Mouse (Mus musculus): ENCODE data around the gene Susd1. TPM values are rescaled to one million over a fixed set of nuclear protein-coding genes. Genes with fewer than 3 reads are reported as not detected.

Gene Susd1
- polyA plus RNA-seq, 1 experiment = 3.3 TPM

GRCm38 (mm10) chr4:59282699-59283487 is 155.5 kb downstream of the Susd1 start:
- Histone ChIP-seq H3K4me3 (replicated peaks) (no peak overlapping the region), H3K36me3 (replicated peaks; ENCODE audit: low read length) (no peaks in the 10 kb centered on the region), H3K27me3 (replicated peaks) (peaks cover 2% of the 10 kb centered on the region), H3K4me1 (peaks cover 45% of the 10 kb centered on the region), H3K9me3 (no peaks in the 10 kb centered on the region)
- TF ChIP-seq FLI1 (IDR thresholded peaks at IDR 0.05; ENCODE audit: low read length) (no peak), GATA1 (IDR thresholded peaks at IDR 0.05; ENCODE audit: borderline replicate concordance, low read length) (no peak)

DNA sequence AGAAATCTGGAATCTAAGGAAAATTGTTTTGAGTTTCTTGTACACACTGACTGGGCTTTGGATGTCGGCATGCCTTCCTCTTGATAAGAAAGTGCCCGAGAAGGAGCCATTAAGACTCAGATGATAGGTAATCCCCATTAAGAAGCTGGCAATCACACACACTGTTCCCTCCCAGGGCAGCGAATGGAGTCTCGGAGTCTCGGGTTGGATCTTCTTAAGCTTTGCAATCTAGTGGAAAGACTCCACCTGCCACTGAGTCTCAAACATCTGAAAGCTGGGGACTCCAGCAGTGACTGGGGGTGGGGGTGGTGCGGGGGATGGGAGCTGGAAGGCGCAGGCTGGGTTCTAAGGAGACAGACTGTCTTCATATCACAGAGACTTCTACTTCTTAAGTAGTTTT is 156.3 kb downstream of the Susd1 start:
- H3K4me1 ChIP-seq = peaks cover 44% of the 10 kb centered on the region
- no peaks in the 10 kb centered on the region for H3K9me3 ChIP-seq
- no peak for TF ChIP-seq FLI1 (IDR thresholded peaks at IDR 0.05; ENCODE audit: low read length)
- TF ChIP-seq GATA1 (IDR thresholded peaks at IDR 0.05; ENCODE audit: borderline replicate concordance, low read length) = no peak
- H3K4me3 ChIP-seq (replicated peaks) = no peak overlapping the region
- peaks cover 2% of the 10 kb centered on the region for H3K27me3 ChIP-seq (replicated peaks)
- H3K36me3 ChIP-seq (replicated peaks; ENCODE audit: low read length) = no peaks in the 10 kb centered on the region

GRCm38 (mm10) chr4:59280876-59281275 is 157.6 kb downstream of the Susd1 start:
- H3K4me3 ChIP-seq (replicated peaks) = no peak overlapping the region
- H3K27me3 ChIP-seq (replicated peaks) = peaks cover 2% of the 10 kb centered on the region
- peaks cover 50% of the 10 kb centered on the region for H3K4me1 ChIP-seq
- H3K36me3 ChIP-seq (replicated peaks; ENCODE audit: low read length) = no peaks in the 10 kb centered on the region
- TF ChIP-seq FLI1 (IDR thresholded peaks at IDR 0.05; ENCODE audit: low read length) = no peak
- no peak for TF ChIP-seq GATA1 (IDR thresholded peaks at IDR 0.05; ENCODE audit: borderline replicate concordance, low read length)
- no peaks in the 10 kb centered on the region for H3K9me3 ChIP-seq

- no peak for TF ChIP-seq FLI1 (IDR thresholded peaks at IDR 0.05; ENCODE audit: low read length)
- no peak for TF ChIP-seq GATA1 (IDR thresholded peaks at IDR 0.05; ENCODE audit: borderline replicate concordance, low read length)
- Histone ChIP-seq H3K36me3 (replicated peaks; ENCODE audit: low read length) (no peaks in the 10 kb centered on the region), H3K9me3 (no peaks in the 10 kb centered on the region), H3K4me1 (peaks cover 67% of the 10 kb centered on the region), H3K27me3 (replicated peaks) (no peaks in the 10 kb centered on the region), H3K4me3 (replicated peaks) (no peak overlapping the region)
These were observed 159.3 kb downstream of the Susd1 start for GRCm38 (mm10) chr4:59279111-59279510.

DNA sequence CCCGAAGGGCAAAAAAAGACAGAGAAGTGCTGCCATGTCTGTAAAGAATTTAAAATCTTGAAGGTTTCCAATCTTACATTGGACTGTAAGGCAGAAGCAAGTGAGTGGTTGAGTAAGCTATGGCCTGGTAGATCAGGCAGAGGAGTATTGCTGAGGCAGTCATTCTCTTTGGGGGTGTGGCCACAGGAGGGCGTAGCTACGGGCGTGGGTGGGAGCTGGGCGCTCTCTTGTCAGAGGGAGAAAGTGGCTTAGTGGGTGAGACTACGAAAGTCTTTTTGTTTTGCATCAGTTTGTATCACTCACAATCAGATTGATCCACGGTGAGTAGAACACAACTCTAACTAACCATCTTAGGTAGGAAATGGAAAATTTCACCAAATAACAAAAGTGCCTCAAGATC is 160.0 kb downstream of the Susd1 start:
- H3K27me3 ChIP-seq (replicated peaks) = no peaks in the 10 kb centered on the region
- H3K4me3 ChIP-seq (replicated peaks) = no peak overlapping the region
- H3K36me3 ChIP-seq (replicated peaks; ENCODE audit: low read length) = no peaks in the 10 kb centered on the region
- no peaks in the 10 kb centered on the region for H3K9me3 ChIP-seq
- peaks cover 69% of the 10 kb centered on the region for H3K4me1 ChIP-seq
- TF ChIP-seq GATA1 (IDR thresholded peaks at IDR 0.05; ENCODE audit: borderline replicate concordance, low read length) = no peak
- no peak for TF ChIP-seq FLI1 (IDR thresholded peaks at IDR 0.05; ENCODE audit: low read length)

- Histone ChIP-seq H3K4me3 (replicated peaks) (no peak overlapping the region), H3K27me3 (replicated peaks) (no peaks in the 10 kb centered on the region), H3K4me1 (peaks cover 67% of the 10 kb centered on the region), H3K36me3 (replicated peaks; ENCODE audit: low read length) (no peaks in the 10 kb centered on the region), H3K9me3 (no peaks in the 10 kb centered on the region)
- no peak for TF ChIP-seq FLI1 (IDR thresholded peaks at IDR 0.05; ENCODE audit: low read length)
- TF ChIP-seq GATA1 (IDR thresholded peaks at IDR 0.05; ENCODE audit: borderline replicate concordance, low read length) = no peak
These were observed 160.5 kb downstream of the Susd1 start for GRCm38 (mm10) chr4:59277958-59278357.

DNA sequence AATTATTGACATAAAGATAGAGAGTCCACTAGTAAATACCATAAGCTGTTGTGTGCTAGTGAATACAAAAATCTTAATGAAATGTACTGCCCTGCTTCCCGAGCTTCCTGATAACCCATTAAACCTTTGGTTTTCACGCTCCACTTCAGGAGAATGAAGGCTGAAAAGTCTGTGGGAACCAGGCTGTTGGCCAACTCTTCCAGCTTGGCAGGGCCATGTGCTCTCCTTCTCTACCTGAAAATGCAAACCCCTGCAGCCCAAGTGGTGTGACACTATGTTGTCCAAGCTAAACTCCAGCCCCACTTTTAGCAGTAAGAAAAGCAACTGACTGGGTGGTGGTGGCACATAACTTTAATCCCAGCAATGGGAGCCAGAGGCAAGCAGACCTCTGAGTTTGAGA is 162.5 kb downstream of the Susd1 start:
- peaks cover 55% of the 10 kb centered on the region for H3K4me1 ChIP-seq
- H3K9me3 ChIP-seq = no peaks in the 10 kb centered on the region
- H3K27me3 ChIP-seq (replicated peaks) = no peaks in the 10 kb centered on the region
- no peaks in the 10 kb centered on the region for H3K36me3 ChIP-seq (replicated peaks; ENCODE audit: low read length)
- H3K4me3 ChIP-seq (replicated peaks) = peak overlapping the region; percentile 42
- TF ChIP-seq GATA1 (IDR thresholded peaks at IDR 0.05; ENCODE audit: borderline replicate concordance, low read length) = no peak
- TF ChIP-seq FLI1 (IDR thresholded peaks at IDR 0.05; ENCODE audit: low read length) = no peak

- peak overlapping the region; percentile 71 for H3K4me3 ChIP-seq (replicated peaks)
- no peaks in the 10 kb centered on the region for H3K9me3 ChIP-seq
- H3K36me3 ChIP-seq (replicated peaks; ENCODE audit: low read length) = no peaks in the 10 kb centered on the region
- H3K4me1 ChIP-seq = peaks cover 51% of the 10 kb centered on the region
- TF ChIP-seq FLI1 (IDR thresholded peaks at IDR 0.05; ENCODE audit: low read length) (no peak), GATA1 (IDR thresholded peaks at IDR 0.05; ENCODE audit: borderline replicate concordance, low read length) (no peak)
- no peaks in the 10 kb centered on the region for H3K27me3 ChIP-seq (replicated peaks)
These were observed 162.9 kb downstream of the Susd1 start for GRCm38 (mm10) chr4:59275494-59275893.

GRCm38 (mm10) chr4:59274136-59274535 is 164.3 kb downstream of the Susd1 start:
- Histone ChIP-seq H3K9me3 (peaks cover 7% of the 10 kb centered on the region), H3K27me3 (replicated peaks) (no peaks in the 10 kb centered on the region), H3K36me3 (replicated peaks; ENCODE audit: low read length) (peaks cover 6% of the 10 kb centered on the region), H3K4me1 (peaks cover 43% of the 10 kb centered on the region), H3K4me3 (replicated peaks) (no peak overlapping the region)
- no peak for TF ChIP-seq FLI1 (IDR thresholded peaks at IDR 0.05; ENCODE audit: low read length)

GRCm38 (mm10) chr4:59273342-59273741 is 165.1 kb downstream of the Susd1 start:
- peaks cover 14% of the 10 kb centered on the region for H3K36me3 ChIP-seq (replicated peaks; ENCODE audit: low read length)
- H3K4me1 ChIP-seq = peaks cover 43% of the 10 kb centered on the region
- H3K27me3 ChIP-seq (replicated peaks) = no peaks in the 10 kb centered on the region
- no peak overlapping the region for H3K4me3 ChIP-seq (replicated peaks)
- TF ChIP-seq FLI1 (IDR thresholded peaks at IDR 0.05; ENCODE audit: low read length) (no peak), GATA1 (IDR thresholded peaks at IDR 0.05; ENCODE audit: borderline replicate concordance, low read length) (no peak)
- peaks cover 14% of the 10 kb centered on the region for H3K9me3 ChIP-seq
